Mouse (Mus musculus) lung, adult 2 months (tissue): Measurements from ENCODE around the gene Foxp1.

Experiments used
- CTCF ChIP-seq: fragments of 200-500 bp; IDR thresholded peaks from 2 replicates; pipeline ENCODE4 v1.5.1; 2011; ENCODE audit warnings: mild to moderate bottlenecking, low read length, control low read depth; ENCODE audit not compliant: insufficient read depth
- POLR2A ChIP-seq: fragments of 200-500 bp; IDR thresholded peaks from 2 replicates; pipeline ENCODE4 v1.6.1; 2011; ENCODE audit warnings: low read depth, mild to moderate bottlenecking, control low read depth, low read length, borderline replicate concordance; ENCODE audit errors: extremely low read depth

DNA sequence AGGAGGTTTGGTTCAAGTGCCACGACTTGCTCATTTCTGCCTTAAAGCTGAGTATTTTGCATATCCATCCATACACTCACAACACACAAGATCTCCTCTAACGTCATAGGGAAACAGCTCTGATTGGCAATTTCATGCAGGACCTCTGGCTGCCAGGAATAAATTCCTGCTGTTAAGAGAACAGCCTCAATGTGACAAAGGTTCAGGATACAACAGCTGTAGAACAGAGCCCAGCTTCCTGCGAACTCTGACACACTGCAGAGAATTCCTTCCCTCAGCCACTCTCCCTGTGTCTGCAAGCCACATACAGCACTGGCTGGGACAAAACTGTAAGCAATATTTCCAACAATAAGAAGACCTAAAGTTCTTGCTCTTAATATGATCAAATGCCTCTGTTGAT is 207.8 kb downstream of the Foxp1 start:
- TF ChIP-seq POLR2A (no peak), CTCF (no peak)
